Mouse (Mus musculus) cerebellum, adult 2 months (tissue): Measurements from ENCODE around the gene Galk2.

Source experiments
- CTCF ChIP-seq: fragments of 200-500 bp; IDR thresholded peaks from 2 replicates; pipeline ENCODE4 v1.5.1; 2011; ENCODE audit warnings: low read depth, mild to moderate bottlenecking, control low read depth, low read length, moderate library complexity, borderline replicate concordance; ENCODE audit not compliant: insufficient read depth
- POLR2A ChIP-seq: fragments of 200-500 bp; IDR thresholded peaks from 2 replicates; pipeline ENCODE4 v1.6.1; 2011; ENCODE audit warnings: low read length, control low read depth, borderline replicate concordance; ENCODE audit not compliant: insufficient read depth

DNA sequence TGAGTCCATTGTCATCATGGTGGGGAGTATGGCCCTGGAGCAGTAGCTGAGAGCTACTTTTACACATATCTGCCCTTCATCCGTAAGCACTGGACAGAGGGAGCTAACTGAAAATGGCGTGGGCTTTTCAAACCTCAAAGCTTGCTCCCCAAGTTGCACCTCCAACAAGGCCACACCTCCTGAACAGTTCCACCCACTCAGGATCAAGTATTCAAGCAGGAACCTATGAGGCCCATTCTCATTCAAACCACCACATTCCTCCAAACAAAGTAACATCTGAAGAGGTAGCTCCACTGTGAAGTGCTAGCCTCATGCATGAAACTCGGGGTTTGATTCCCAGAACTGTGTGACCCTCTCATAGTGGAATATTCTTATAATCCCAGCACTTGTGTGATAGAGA lies 9.4 kb downstream of the Galk2 start:
- TF ChIP-seq CTCF (no peak), POLR2A (no peak)
